Mouse (Mus musculus) small intestine, adult 2 months (tissue): ENCODE results near the gene Xlr5a. TPM values are rescaled to one million over a fixed set of nuclear protein-coding genes. Genes with fewer than 3 reads are reported as not detected.
"Not testable (repeated sequence)": the region's sequence is repeated elsewhere in the genome, so short reads cannot be mapped to it uniquely, and the experiment has no call there.

Experiments used
- H3K27ac ChIP-seq: fragments of 200-500 bp; 2 replicates; pipeline ENCODE4 v1.5.1; 2012; ENCODE audit warnings: low read depth, low read length, control low read depth, inconsistent platforms; ENCODE audit not compliant: insufficient read depth
- H3K27me3 ChIP-seq: fragments of 200-500 bp; 2 replicates; pipeline ENCODE4 v1.6.1; 2012; ENCODE audit warnings: mild to moderate bottlenecking, moderate library complexity, low read length, inconsistent platforms; ENCODE audit not compliant: control insufficient read depth, insufficient read depth
- H3K36me3 ChIP-seq: fragments of 200-500 bp; 2 replicates; pipeline ENCODE4 v1.6.1; 2012; ENCODE audit warnings: mild to moderate bottlenecking, low read length, control low read depth, inconsistent platforms; ENCODE audit not compliant: control insufficient read depth, insufficient read depth
- H3K4me1 ChIP-seq: fragments of 200-500 bp; 2 replicates; pipeline ENCODE4 v1.6.1; 2012; ENCODE audit warnings: low read length, inconsistent platforms, mixed read lengths; ENCODE audit not compliant: control insufficient read depth, insufficient read depth, insufficient read length
- H3K4me3 ChIP-seq: fragments of 200-500 bp; 2 replicates; pipeline ENCODE4 v1.5.1; 2012; ENCODE audit warnings: low read depth, mild to moderate bottlenecking, control low read depth, inconsistent platforms, low read length, moderate library complexity
- CTCF ChIP-seq: fragments of 200-500 bp; IDR thresholded peaks from 2 replicates; pipeline ENCODE4 v1.5.1; 2012; ENCODE audit warnings: low read depth, mild to moderate bottlenecking, control low read depth, inconsistent platforms, low read length, moderate library complexity, mixed read lengths; ENCODE audit not compliant: insufficient replicate concordance, insufficient read length; ENCODE audit errors: extremely low read depth
- POLR2A ChIP-seq: fragments of 200-500 bp; IDR thresholded peaks from 2 replicates; pipeline ENCODE4 v1.6.1; 2012; ENCODE audit warnings: low read depth, mild to moderate bottlenecking, control low read depth, inconsistent platforms, low read length, moderate library complexity
- WGBS: fragments of 180-500 bp; shearing (Covaris S2); methylation state at CpG from one replicate; pipeline ENCODE4 v1.1.7; 2018; 5-methylcytosine and 5-hydroxymethylcytosine counted together
- polyA plus RNA-seq: library from polyadenylated mRNA; depleted of rRNA; stranded (reverse); fragments of >200 nt; gene quantifications from 2 replicates; pipeline ENCODE4 v1.2.3, GENCODE M21; 2012; rRNA removed

Xlr5a gene
- polyA plus RNA-seq, 1 experiment: not detected

- not testable (repeated sequence) for H3K27me3 ChIP-seq, H3K36me3 ChIP-seq, H3K4me3 ChIP-seq, H3K4me1 ChIP-seq, H3K27ac ChIP-seq
- WGBS: 66% methylated on average over 13 of the region's 13 CpGs
Observed at GRCm38 (mm10) chrX:73096941-73097508, 195.8 kb downstream of the Xlr5a start, which contains the start of gene Xlr3a. Gene Xlr3a, minus strand, starts transcription at chrX:73097095.

GRCm38 (mm10) chrX:73082267-73083055, 210.3 kb downstream of the Xlr5a start, which contains the start of gene Xlr4a:
Gene Xlr4a, minus strand, starts transcription at chrX:73082478.
- not testable (repeated sequence) for H3K4me1 ChIP-seq, H3K36me3 ChIP-seq, H3K27ac ChIP-seq, H3K27me3 ChIP-seq, H3K4me3 ChIP-seq
- 83% methylated on average over 19 of the region's 19 CpGs for WGBS

- not testable (repeated sequence) for H3K27me3 ChIP-seq, H3K4me1 ChIP-seq, H3K4me3 ChIP-seq, H3K36me3 ChIP-seq, H3K27ac ChIP-seq
- 50% methylated on average over 3 of the region's 5 CpGs for WGBS
Observed at GRCm38 (mm10) chrX:73066765-73067312, 225.9 kb downstream of the Xlr5a start.

- TF ChIP-seq CTCF (no peak), POLR2A (no peak)
- Histone ChIP-seq H3K4me3 (no peak within 1 kb of the TSS), H3K36me3 (no peaks in the 10 kb centered on the region), H3K27ac (no peak within 1 kb of the TSS), H3K27me3 (no peaks in the 10 kb centered on the region), H3K4me1 (no peaks in the 10 kb centered on the region)
- WGBS: 32% methylated on average over 7 of the region's 7 CpGs
Observed at GRCm38 (mm10) chrX:73064415-73064793, 228.4 kb downstream of the Xlr5a start, which contains the start of gene Pnma3. Gene Pnma3, plus strand, starts transcription at chrX:73064787.

- no peak for TF ChIP-seq CTCF
- TF ChIP-seq POLR2A: no peak
- H3K27ac ChIP-seq: no peak overlapping the region
- H3K4me1 ChIP-seq: no peaks in the 10 kb centered on the region
- H3K27me3 ChIP-seq: no peaks in the 10 kb centered on the region
- H3K4me3 ChIP-seq: no peak overlapping the region
- 51% methylated on average over 24 of the region's 24 CpGs for WGBS
- H3K36me3 ChIP-seq: no peaks in the 10 kb centered on the region
Observed at GRCm38 (mm10) chrX:73063512-73064414, 229.0 kb downstream of the Xlr5a start.

GRCm38 (mm10) chrX:73062323-73062722, 230.5 kb downstream of the Xlr5a start:
- 50% methylated on average over 5 of the region's 5 CpGs for WGBS
- Histone ChIP-seq H3K27me3 (no peaks in the 10 kb centered on the region), H3K4me1 (no peaks in the 10 kb centered on the region), H3K4me3 (no peak overlapping the region), H3K27ac (no peak overlapping the region), H3K36me3 (no peaks in the 10 kb centered on the region)
- TF ChIP-seq CTCF (no peak), POLR2A (no peak)

GRCm38 (mm10) chrX:73061528-73061927, 231.2 kb downstream of the Xlr5a start:
- 90% methylated on average over 1 of the region's 1 CpGs for WGBS
- TF ChIP-seq POLR2A (no peak), CTCF (no peak)

More at GRCm38 (mm10) chrX:73061528-73061927, 231.2 kb downstream of the Xlr5a start:
- Histone ChIP-seq H3K27me3 (no peaks in the 10 kb centered on the region), H3K36me3 (no peaks in the 10 kb centered on the region), H3K4me1 (no peaks in the 10 kb centered on the region), H3K4me3 (no peak overlapping the region), H3K27ac (no peak overlapping the region)

Other genes starting within 250 kb of the Xlr5a start
- not detected in 2 replicates for gene Pnma3, start 228.2 kb downstream of the Xlr5a start, polyA plus RNA-seq
- not detected in 2 replicates for gene Xlr4a, start 210.5 kb downstream of the Xlr5a start, polyA plus RNA-seq
- 0.38 TPM in 1 of 2 replicates, not detected in the other for gene Xlr3a, start 195.9 kb downstream of the Xlr5a start, polyA plus RNA-seq
- 0.06 TPM in 1 of 2 replicates, not detected in the other for gene Gm14685, start 175.9 kb downstream of the Xlr5a start, polyA plus RNA-seq
- gene Xlr5b, start 144.2 kb downstream of the Xlr5a start, polyA plus RNA-seq: not detected in 2 replicates
- not detected in 2 replicates for gene DXBay18, start 143.5 kb downstream of the Xlr5a start, polyA plus RNA-seq
- gene Spin2d, start 116.0 kb downstream of the Xlr5a start, polyA plus RNA-seq: not detected in 2 replicates
- 0.08 and 0.23 TPM in 2 replicates for gene Xlr3b, start 100.8 kb downstream of the Xlr5a start, polyA plus RNA-seq
- gene Xlr4b, start 78.6 kb downstream of the Xlr5a start, polyA plus RNA-seq: not detected in 2 replicates
- 20.7 and 29.4 TPM in 2 replicates for gene F8a, start 64.7 kb downstream of the Xlr5a start, polyA plus RNA-seq
- gene Xlr4c, start 49.8 kb downstream of the Xlr5a start, polyA plus RNA-seq: not detected in 2 replicates
- not detected in 2 replicates for gene Xlr3c, start 27.6 kb downstream of the Xlr5a start, polyA plus RNA-seq
- gene Xlr5c, start within 50 bp of the Xlr5a start, polyA plus RNA-seq: not detected in 2 replicates
- gene Gm45015, start 43.9 kb upstream of the Xlr5a start, polyA plus RNA-seq: not detected in 2 replicates
- gene Zfp275, start 49.6 kb upstream of the Xlr5a start, polyA plus RNA-seq: 2.1 and 2.2 TPM in 2 replicates
- not detected in 2 replicates for gene Gm18336, start 105.8 kb upstream of the Xlr5a start, polyA plus RNA-seq
- 0.79 and 1.1 TPM in 2 replicates for gene Zfp92, start 118.1 kb upstream of the Xlr5a start, polyA plus RNA-seq
- 2.4 and 5.4 TPM in 2 replicates for gene Trex2, start 142.4 kb upstream of the Xlr5a start, polyA plus RNA-seq
- 5.1 and 9.3 TPM in 2 replicates for gene Haus7, start 166.1 kb upstream of the Xlr5a start, polyA plus RNA-seq
- 121 and 168 TPM in 2 replicates for gene Bgn, start 190.6 kb upstream of the Xlr5a start, polyA plus RNA-seq
- 0.06 and 0.20 TPM in 2 replicates for gene Atp2b3, start 210.1 kb upstream of the Xlr5a start, polyA plus RNA-seq